Mouse (Mus musculus) brown adipose tissue, adult 24 weeks (tissue): Measurements from ENCODE around the gene Palm3. TPM values are rescaled to one million over a fixed set of nuclear protein-coding genes. Genes with fewer than 3 reads are reported as not detected.

Experiments used
- H3K27ac ChIP-seq: fragments of 200-500 bp; replicated peaks from 2 replicates; pipeline ENCODE4 v1.5.1; 2012; ENCODE audit warnings: low read depth, mild to moderate bottlenecking, low read length
- H3K4me1 ChIP-seq: fragments of 200-500 bp; 2 replicates; pipeline ENCODE4 v1.6.1; 2012; ENCODE audit warnings: low read length, mixed read lengths; ENCODE audit not compliant: control insufficient read depth, insufficient read depth, insufficient read length
- H3K4me3 ChIP-seq: fragments of 200-500 bp; 2 replicates; pipeline ENCODE4 v1.5.1; 2012; ENCODE audit warnings: low read depth, mild to moderate bottlenecking, low read length, moderate library complexity; ENCODE audit not compliant: insufficient read depth
- polyA plus RNA-seq: library from polyadenylated mRNA; stranded (reverse); fragments of >200 nt; gene quantifications from 2 replicates; pipeline ENCODE4 v1.2.4, GENCODE M21; 2012; ENCODE audit not compliant: missing spikeins, insufficient read depth, insufficient read length

Palm3 gene
- polyA plus RNA-seq, 1 experiment, result not detected

DNA sequence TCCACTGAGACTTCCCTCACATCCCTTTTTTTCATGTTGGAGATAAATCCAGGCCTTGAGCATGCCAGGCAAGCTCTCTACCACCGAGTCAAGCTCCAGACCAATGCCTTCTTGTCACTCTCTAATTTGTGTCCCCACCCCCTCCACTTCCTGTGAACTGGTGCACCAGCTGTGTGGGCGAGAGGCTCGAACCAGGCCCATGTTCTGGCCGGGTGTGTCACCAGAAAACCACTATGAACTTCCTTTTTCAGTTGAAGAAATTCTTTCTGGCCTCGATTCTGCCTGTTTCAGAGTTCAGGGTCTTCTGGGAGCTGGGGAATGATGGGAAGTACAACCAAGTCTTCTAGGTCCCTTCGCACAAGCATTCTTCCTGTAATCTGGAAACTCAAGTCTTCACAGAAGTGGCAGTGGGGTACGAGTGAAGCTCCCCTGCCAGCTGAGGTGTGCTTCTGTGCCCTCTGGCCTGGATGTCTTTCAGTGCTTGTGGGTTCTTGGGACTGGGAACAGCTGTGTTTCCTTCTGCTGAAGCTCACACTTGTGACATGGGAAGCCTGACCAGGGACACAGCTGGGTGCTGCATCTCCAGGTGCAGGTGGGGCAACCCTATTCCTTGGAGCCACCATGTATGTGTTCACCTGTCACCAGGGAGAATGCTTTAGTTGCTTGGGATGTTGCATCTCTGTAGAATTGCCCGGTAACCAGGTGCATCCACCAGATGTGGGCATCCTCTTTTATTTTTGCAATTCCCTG, 42.8 kb downstream of the Palm3 start:
- Histone ChIP-seq H3K4me1 (peaks cover 11% of the 10 kb centered on the region; the same call in 1 of the 2 replicates), H3K4me3 (no peak overlapping the region), H3K27ac (peak overlapping the region; percentile 55; the same call in 1 of the 2 replicates)

DNA sequence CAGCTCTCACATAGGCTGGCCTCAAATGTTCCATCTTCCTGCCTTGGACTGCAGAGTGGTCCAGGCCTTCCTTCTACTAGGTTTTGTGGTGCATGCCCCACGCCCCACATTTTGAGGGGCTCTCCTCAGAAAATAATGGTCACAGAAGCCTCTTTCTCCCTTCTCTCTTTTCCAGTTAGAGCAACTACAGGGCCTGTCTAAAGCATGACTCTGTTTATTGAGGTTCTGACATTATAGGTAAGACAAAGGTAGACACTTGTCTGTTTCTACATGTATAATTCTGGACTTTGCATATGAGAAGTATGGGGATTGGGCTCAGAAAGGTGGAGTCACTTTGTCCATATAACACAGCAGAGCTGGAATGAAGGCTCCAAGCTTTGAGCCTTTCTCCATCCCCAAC, 43.8 kb downstream of the Palm3 start, which contains the start of gene Gm10643:
Gene Gm10643 (minus strand): TSS at position 101 of the 400 bp plus-strand sequence.
- H3K4me1 ChIP-seq, result peaks cover 20% of the 10 kb centered on the region
- H3K27ac ChIP-seq, result peak within 1 kb of the TSS; percentile 80
- peak within 1 kb of the TSS; percentile 59 for H3K4me3 ChIP-seq

DNA sequence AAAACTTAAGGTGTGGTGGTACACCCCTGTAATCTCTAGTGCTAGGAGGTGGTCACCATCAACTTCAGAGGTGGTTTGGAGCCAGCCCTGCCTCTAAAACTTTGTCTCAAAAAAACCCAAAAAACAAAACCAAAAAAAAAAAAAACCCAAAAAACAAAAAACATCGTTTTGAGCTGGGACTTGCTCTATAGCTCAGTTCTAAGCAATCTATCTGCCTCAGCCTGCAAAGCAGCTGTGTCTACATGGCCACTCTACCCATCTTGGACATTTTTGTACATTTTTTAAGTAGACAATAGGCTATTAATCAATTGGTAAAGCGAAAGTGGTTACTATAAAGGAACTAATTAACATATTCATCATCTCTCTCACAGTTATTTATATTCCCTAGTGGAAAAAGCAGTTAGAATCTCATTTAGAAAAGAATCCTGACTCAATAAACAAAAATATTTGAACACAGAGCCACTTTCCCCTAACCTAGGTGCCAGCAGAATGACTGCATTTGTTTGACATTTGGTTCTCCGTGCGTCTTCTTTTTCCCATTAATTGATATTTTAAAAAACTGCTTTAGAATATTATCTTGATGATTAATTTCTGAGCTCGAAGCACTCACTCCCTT, 44.3 kb downstream of the Palm3 start:
- H3K4me3 ChIP-seq, result peak overlapping the region; percentile 59
- H3K4me1 ChIP-seq, result peaks cover 20% of the 10 kb centered on the region
- H3K27ac ChIP-seq, result peak overlapping the region; percentile 80

DNA sequence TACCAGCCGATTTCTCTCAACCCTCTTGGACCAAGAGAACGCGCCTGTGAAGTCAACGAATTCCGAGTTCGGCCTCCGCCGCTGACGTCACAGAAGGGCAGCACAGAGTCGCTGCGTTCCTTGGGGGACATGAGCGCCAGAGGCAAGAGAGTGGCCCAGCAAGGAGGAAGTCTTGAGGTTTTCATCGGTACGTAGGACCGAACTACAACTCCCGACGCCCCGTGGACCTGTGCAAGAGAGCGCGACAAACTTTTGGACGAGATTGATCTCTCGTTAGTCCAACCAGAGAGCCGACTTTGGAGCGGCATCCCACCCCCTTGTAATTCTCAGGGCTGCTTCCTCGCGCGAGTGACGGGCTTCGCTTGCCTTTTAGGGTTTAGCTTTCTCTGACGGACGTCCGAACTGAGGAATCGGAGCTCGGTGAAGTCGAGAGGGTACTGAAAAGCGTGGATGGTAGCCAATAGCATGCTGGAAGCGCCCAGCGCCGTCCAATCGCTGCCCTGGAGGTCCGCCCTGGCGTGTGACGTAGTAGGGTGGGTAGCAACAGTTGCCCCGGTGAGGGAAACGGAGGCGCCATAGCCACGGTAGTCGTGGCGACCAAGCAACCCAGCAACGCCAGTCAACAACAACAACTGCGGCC, 45.1 kb downstream of the Palm3 start, which contains the start of gene Rfx1:
Gene Rfx1 (plus strand): TSS at position 544 of the 640 bp plus-strand sequence.
- H3K4me3 ChIP-seq, result peak within 1 kb of the TSS; percentile 59
- H3K4me1 ChIP-seq, result peaks cover 20% of the 10 kb centered on the region
- H3K27ac ChIP-seq, result peak within 1 kb of the TSS; percentile 80

DNA sequence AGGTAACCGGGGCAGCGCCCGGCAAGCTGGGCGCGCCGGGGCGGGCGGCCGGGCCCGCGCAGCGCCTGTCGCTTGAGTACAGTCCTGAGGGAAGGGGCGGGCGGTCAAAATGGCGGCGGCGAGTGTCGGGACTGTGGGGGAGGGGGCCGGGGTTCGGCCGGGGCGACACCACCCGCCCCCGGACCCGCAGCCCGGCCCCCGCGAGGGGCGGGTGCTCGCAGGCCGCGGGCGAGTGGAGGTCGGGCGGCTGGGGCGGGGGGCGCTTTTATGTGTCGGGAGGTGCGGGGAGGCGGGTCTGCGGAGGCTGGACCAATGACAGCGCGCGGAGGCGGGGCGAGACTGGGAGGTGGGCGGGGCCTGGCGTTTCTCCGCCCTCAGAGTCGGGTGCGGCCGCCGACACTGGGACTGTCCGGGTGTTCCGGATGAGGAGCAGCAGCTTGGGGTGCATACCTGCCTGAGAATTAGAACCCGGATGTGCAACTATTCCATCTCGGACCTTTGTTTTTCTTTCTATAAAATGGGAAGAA, 45.8 kb downstream of the Palm3 start:
- peaks cover 24% of the 10 kb centered on the region for H3K4me1 ChIP-seq
- peak overlapping the region; percentile 54 for H3K4me3 ChIP-seq
- H3K27ac ChIP-seq, result peak overlapping the region; percentile 44

DNA sequence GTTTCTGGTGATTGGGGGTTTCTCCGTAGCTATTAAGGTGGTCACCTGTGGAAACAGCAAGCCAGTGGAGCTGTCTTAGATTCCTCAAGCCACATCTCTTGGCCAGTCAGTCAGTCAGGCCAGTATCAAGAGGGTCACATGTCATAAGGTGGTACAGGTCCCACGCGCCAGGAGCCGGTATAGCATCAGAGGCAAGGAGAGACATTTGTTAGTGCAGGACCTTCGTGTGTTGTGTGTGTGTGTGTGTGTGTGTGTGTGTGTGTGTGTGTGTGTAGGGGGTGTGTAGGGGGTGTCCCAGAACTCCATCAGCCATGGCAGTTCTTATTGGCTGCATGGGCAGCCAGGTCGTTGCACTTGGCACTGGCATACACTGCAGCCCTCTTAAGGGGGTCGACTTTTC, 46.6 kb downstream of the Palm3 start:
- Histone ChIP-seq H3K4me1 (peaks cover 32% of the 10 kb centered on the region), H3K4me3 (peak overlapping the region; percentile 30), H3K27ac (0 out of 2 replicates have a peak overlapping the region, but pooled peaks have one; percentile 8)

- Histone ChIP-seq H3K27ac (peak overlapping the region; percentile 16; the same call in 1 of the 2 replicates), H3K4me1 (peaks cover 36% of the 10 kb centered on the region), H3K4me3 (no peak overlapping the region)
Observed at GRCm38 (mm10) chr8:84068316-84069035, 47.2 kb downstream of the Palm3 start.

GRCm38 (mm10) chr8:84069169-84069568, 47.9 kb downstream of the Palm3 start:
- H3K27ac ChIP-seq, result peak overlapping the region; percentile 6; the same call in 1 of the 2 replicates
- no peak overlapping the region for H3K4me3 ChIP-seq
- H3K4me1 ChIP-seq, result peaks cover 36% of the 10 kb centered on the region

DNA sequence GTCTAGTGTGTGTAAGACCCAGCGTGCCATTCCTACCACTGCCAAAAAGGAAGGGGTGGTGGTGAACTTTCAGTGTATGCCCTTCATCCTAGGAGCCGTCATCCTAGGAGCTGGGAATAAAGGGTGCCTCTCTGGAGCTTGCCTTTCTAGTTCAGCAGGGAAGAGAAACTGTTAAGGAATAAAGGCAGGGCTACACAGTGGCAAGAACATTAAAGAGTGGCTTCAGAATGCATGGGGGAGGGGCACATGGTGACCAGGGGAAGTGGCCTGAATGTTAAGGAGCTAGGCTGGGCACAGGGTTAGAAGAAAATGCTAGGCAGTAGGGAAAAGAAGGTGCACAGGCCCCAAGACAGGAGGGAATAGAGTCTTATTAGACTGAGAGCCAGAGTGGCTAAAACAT, 48.5 kb downstream of the Palm3 start:
- Histone ChIP-seq H3K4me1 (peaks cover 36% of the 10 kb centered on the region), H3K4me3 (no peak overlapping the region), H3K27ac (no peak overlapping the region; the same call in 1 of the 2 replicates)

GRCm38 (mm10) chr8:84070241-84070640, 49.0 kb downstream of the Palm3 start:
- Histone ChIP-seq H3K4me3 (no peak overlapping the region), H3K27ac (no peak overlapping the region; the same call in 1 of the 2 replicates), H3K4me1 (peaks cover 36% of the 10 kb centered on the region)

GRCm38 (mm10) chr8:84070667-84071066, 49.4 kb downstream of the Palm3 start:
- Histone ChIP-seq H3K27ac (no peak overlapping the region), H3K4me1 (peaks cover 36% of the 10 kb centered on the region)

GRCm38 (mm10) chr8:84071921-84072320, 50.6 kb downstream of the Palm3 start:
- H3K4me1 ChIP-seq, result peaks cover 36% of the 10 kb centered on the region
- peak overlapping the region; percentile 43 for H3K27ac ChIP-seq
- no peak overlapping the region for H3K4me3 ChIP-seq

More at GRCm38 (mm10) chr8:84070667-84071066, 49.4 kb downstream of the Palm3 start:
- no peak overlapping the region for H3K4me3 ChIP-seq

GRCm38 (mm10) chr8:84072321-84072720, 51.0 kb downstream of the Palm3 start:
- no peak overlapping the region for H3K4me3 ChIP-seq
- peak overlapping the region; percentile 43 for H3K27ac ChIP-seq
- peaks cover 36% of the 10 kb centered on the region for H3K4me1 ChIP-seq

GRCm38 (mm10) chr8:84073230-84073976, 52.1 kb downstream of the Palm3 start:
- Histone ChIP-seq H3K27ac (no peak overlapping the region), H3K4me3 (no peak overlapping the region), H3K4me1 (peaks cover 30% of the 10 kb centered on the region)
